Mouse (Mus musculus) MEL (cell line): ENCODE results near the gene C1qtnf1. TPM values are rescaled to one million over a fixed set of nuclear protein-coding genes. Genes with fewer than 3 reads are reported as not detected.

Source experiments
- DNase-seq: peaks from one replicate; pipeline ENCODE4 v3.0.0; 2011; ENCODE audit warnings: low read depth, low spot score
- H3K27ac ChIP-seq: 2 replicates; pipeline ENCODE4 v1.5.1; 2012; ENCODE audit warnings: low read depth, mild to moderate bottlenecking, control low read depth, low read length, moderate library complexity; ENCODE audit not compliant: control insufficient read depth
- H3K27me3 ChIP-seq, 2 experiments: fragments of 150-350 bp in 1 of 2; sonication (generic) in 1 of 2; 2 replicates each; pipeline ENCODE4 v1.6.1; 2012; ENCODE audit warnings: low read length in 2 of 2, mild to moderate bottlenecking in 2 of 2, improper control_type of control experiment in 1 of 2, moderate library complexity in 1 of 2; ENCODE audit not compliant: insufficient read depth in 2 of 2, control insufficient read depth in 1 of 2
- H3K36me3 ChIP-seq, 2 experiments: 2 replicates each; pipeline ENCODE4 v1.6.1; 2012 to 2014; ENCODE audit warnings: low read length in 2 of 2, improper control_type of control experiment in 1 of 2, inconsistent platforms in 1 of 2, mild to moderate bottlenecking in 1 of 2; ENCODE audit not compliant: insufficient read depth in 2 of 2, control insufficient read depth in 1 of 2
- H3K4me1 ChIP-seq, 2 experiments: fragments of 150-350 bp in 1 of 2; sonication (generic) in 1 of 2; 2 replicates each; pipeline ENCODE4 v1.6.1; 2012; ENCODE audit warnings: low read length in 2 of 2, improper control_type of control experiment in 1 of 2, mild to moderate bottlenecking in 1 of 2; ENCODE audit not compliant: insufficient read depth in 2 of 2, control insufficient read depth in 1 of 2
- H3K4me3 ChIP-seq, 2 experiments: fragments of 150-350 bp in 1 of 2; sonication (generic) in 1 of 2; 2 replicates each; pipeline ENCODE4 v1.5.1; 2012; ENCODE audit warnings: low read depth in 2 of 2, low read length in 2 of 2, mild to moderate bottlenecking in 2 of 2, moderate library complexity in 2 of 2, control low read depth in 1 of 2, improper control_type of control experiment in 1 of 2; ENCODE audit not compliant: control insufficient read depth in 1 of 2, insufficient read depth in 1 of 2
- H3K79me2 ChIP-seq: 2 replicates; pipeline ENCODE4 v1.6.1; 2012; ENCODE audit warnings: mild to moderate bottlenecking, low read length, moderate library complexity; ENCODE audit not compliant: control insufficient read depth, poor library complexity, insufficient read depth
- H3K9ac ChIP-seq: 2 replicates; pipeline ENCODE4 v1.6.1; 2012; ENCODE audit warnings: low read depth, mild to moderate bottlenecking, control low read depth, low read length, moderate library complexity; ENCODE audit not compliant: control insufficient read depth, poor library complexity, severe bottlenecking
- H3K9me3 ChIP-seq: fragments of 150-350 bp; sonication (generic); replicated peaks from 2 replicates; pipeline ENCODE4 v1.6.1; 2012; ENCODE audit warnings: mild to moderate bottlenecking, low read length, improper control_type of control experiment, moderate library complexity; ENCODE audit not compliant: insufficient read depth
- BHLHE40 ChIP-seq: IDR thresholded peaks from 2 replicates; pipeline ENCODE4 v1.6.1; 2012; ENCODE audit warnings: low read depth, mild to moderate bottlenecking, inconsistent platforms, low read length, improper control_type of control experiment, borderline replicate concordance
- CHD2 ChIP-seq: IDR thresholded peaks from 2 replicates; pipeline ENCODE4 v1.6.1; 2011; ENCODE audit warnings: low read length, improper control_type of control experiment
- EP300 ChIP-seq, 2 experiments: IDR thresholded peaks; 2 replicates each; pipeline ENCODE4 v1.6.1; 2011; ENCODE audit warnings: improper control_type of control experiment in 2 of 2, low read length in 2 of 2, low read depth in 1 of 2, mild to moderate bottlenecking in 1 of 2
- ETS1 ChIP-seq: IDR thresholded peaks from 2 replicates; pipeline ENCODE4 v1.6.1; 2012; ENCODE audit warnings: low read depth, mild to moderate bottlenecking, inconsistent platforms, low read length, improper control_type of control experiment, moderate library complexity
- HCFC1 ChIP-seq: IDR thresholded peaks from 2 replicates; pipeline ENCODE4 v1.6.1; 2012; ENCODE audit warnings: low read depth, mild to moderate bottlenecking, inconsistent platforms, low read length, improper control_type of control experiment, moderate library complexity
- KAT2A ChIP-seq: conservative IDR thresholded peaks from 2 replicates; pipeline ENCODE4 v1.6.1; 2012; ENCODE audit warnings: low read depth, low read length, improper control_type of control experiment, inconsistent platforms
- MAZ ChIP-seq: IDR thresholded peaks from 2 replicates; pipeline ENCODE4 v1.6.1; 2012; ENCODE audit warnings: low read depth, mild to moderate bottlenecking, inconsistent platforms, low read length, improper control_type of control experiment
- MYC ChIP-seq: IDR thresholded peaks from 2 replicates; pipeline ENCODE4 v1.6.1; 2011; ENCODE audit warnings: low read depth, mild to moderate bottlenecking, low read length, improper control_type of control experiment, moderate library complexity
- NELFE ChIP-seq: IDR thresholded peaks from 2 replicates; pipeline ENCODE4 v1.6.1; 2011; ENCODE audit warnings: low read depth, low read length, improper control_type of control experiment
- RAD21 ChIP-seq: IDR thresholded peaks from 2 replicates; pipeline ENCODE4 v1.6.1; 2011; ENCODE audit warnings: mild to moderate bottlenecking, low read depth, low read length, improper control_type of control experiment
- TAL1 ChIP-seq: IDR thresholded peaks from 2 replicates; pipeline ENCODE4 v1.6.1; 2012; ENCODE audit warnings: mild to moderate bottlenecking, inconsistent platforms, low read length, moderate library complexity, mixed read lengths
- USF2 ChIP-seq, 2 experiments: IDR thresholded peaks; 2 replicates each; pipeline ENCODE4 v1.6.1; 2011 to 2012; ENCODE audit warnings: improper control_type of control experiment in 2 of 2, low read length in 2 of 2, borderline replicate concordance in 1 of 2, inconsistent platforms in 1 of 2, low read depth in 1 of 2, mild to moderate bottlenecking in 1 of 2; ENCODE audit not compliant: insufficient read depth in 1 of 2
- ZC3H11A ChIP-seq: IDR thresholded peaks from 2 replicates; pipeline ENCODE4 v1.6.1; 2012; ENCODE audit warnings: low read depth, mild to moderate bottlenecking, inconsistent platforms, low read length, improper control_type of control experiment
- ZNF384 ChIP-seq: IDR thresholded peaks from 2 replicates; pipeline ENCODE4 v1.6.1; 2012; ENCODE audit warnings: low read depth, mild to moderate bottlenecking, inconsistent platforms, low read length, improper control_type of control experiment
- polyA plus RNA-seq, 2 experiments: library from polyadenylated mRNA; stranded (reverse) in 1 of 2; unstranded in 1 of 2; fragments of >175 nt in 1 of 2; fragments of >200 nt in 1 of 2; gene quantifications; 2 replicates each; pipeline versions ENCODE4 v1.2.1 to v1.2.4; 2012; ENCODE audit warnings: low replicate concordance in 2 of 2, low read depth in 1 of 2; ENCODE audit not compliant: insufficient read length in 2 of 2, insufficient read depth in 1 of 2, missing spikeins in 1 of 2
- total RNA-seq: library from RNA; depleted of rRNA; stranded (reverse); fragments of 300-350 nt; gene quantifications from 2 replicates; pipeline ENCODE4 v1.2.3, GENCODE M21; 2012

Gene C1qtnf1
- total and polyA plus RNA-seq, 3 experiments: 0.27 to 0.72 TPM; not detected in 1

DNA sequence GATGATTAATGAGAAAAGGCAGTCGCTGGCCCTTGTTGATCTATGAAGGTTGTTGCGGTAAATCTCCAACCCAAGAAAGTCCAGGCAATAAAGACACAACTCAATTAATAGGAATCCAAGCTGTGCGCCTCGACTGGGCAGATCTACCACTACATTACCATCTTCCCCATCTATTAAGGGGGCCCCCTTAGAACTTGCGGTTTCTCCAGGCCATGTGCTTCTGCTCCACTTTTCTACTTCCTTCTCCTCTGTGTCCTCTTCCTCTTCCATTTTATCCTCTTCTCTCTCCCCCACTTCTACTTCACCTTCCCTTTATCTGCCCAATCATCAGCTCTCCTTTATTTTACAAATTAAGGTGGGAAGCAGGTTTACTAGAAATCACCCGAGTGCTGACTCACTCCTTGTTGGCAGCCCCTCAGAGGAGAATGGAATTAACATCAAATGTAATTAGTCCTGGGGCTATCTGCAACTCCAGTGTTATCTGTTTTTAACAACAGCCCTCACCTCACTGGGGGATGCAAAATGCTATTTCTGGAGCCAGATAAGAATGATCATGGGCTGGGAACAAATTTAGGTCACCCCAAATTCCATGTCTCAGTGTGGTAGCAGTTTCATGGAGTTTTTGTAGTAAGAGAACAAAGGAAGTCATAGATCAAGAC is 46.0 kb downstream of the C1qtnf1 start (continued):
- TF ChIP-seq ETS1: peak; percentile 96
- no peak for TF ChIP-seq ZC3H11A

DNA sequence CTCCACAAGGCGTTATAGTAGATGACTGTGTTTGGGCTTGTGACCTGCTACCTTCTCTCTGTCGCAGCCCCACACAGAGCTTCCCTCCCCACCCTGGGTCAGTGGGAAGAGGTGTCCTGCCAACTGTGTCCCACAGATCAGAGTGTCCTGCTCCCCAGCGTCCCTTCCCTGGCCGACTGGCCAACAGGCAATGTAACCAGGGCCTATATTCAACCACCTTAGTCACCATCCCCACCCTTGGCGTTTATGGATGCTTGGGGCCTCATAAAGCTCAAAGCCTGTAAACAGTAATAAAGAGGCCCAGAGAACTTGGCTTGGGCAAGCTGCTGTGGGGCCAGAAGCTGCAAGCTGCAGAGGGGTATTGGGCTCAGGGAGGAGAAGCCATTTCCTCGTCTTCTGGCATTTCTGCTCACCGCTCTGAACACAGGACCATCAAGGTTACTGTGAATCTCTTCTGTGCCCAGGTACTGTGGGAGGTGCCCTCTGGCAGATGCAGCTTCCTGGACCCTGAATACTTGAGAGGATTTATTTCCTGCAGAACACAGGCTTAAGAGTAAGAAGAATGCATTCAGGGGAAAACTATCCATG is 47.6 kb downstream of the C1qtnf1 start:
- Histone ChIP-seq H3K36me3 (peaks cover 0 to 28% of the 10 kb centered on the region in 2 experiments; a peak in 2 of 4 replicates), H3K4me1 (peaks cover 21 to 44% of the 10 kb centered on the region in 2 experiments), H3K79me2 (0 out of 2 replicates have a peak, but pooled peaks cover 4% of the 10 kb centered on the region), H3K4me3 (no peak overlapping the region), H3K27me3 (no peaks in the 10 kb centered on the region), H3K9me3 (no peaks in the 10 kb centered on the region), H3K9ac (no peak overlapping the region), H3K27ac (no peak overlapping the region)
- DNase-seq: no peak
- TF ChIP-seq HCFC1: no peak
- TF ChIP-seq MAZ: no peak
- TF ChIP-seq EP300 (IDR thresholded peaks at IDR 0.05; ENCODE audit: low read depth in 1 of 2, low read length in 2 of 2): no peak
- no peak for TF ChIP-seq MYC
- TF ChIP-seq TAL1: no peak
- TF ChIP-seq KAT2A: no peak
- no peak for TF ChIP-seq ZNF384
- no peak for TF ChIP-seq BHLHE40
- no peak for TF ChIP-seq ETS1
- no peak for TF ChIP-seq NELFE
- TF ChIP-seq USF2 (IDR thresholded peaks at IDR 0.05; ENCODE audit: borderline replicate concordance in 1 of 2, insufficient read depth in 1 of 2, low read depth in 1 of 2, low read length in 2 of 2): no peak
- TF ChIP-seq CHD2: no peak
- no peak for TF ChIP-seq RAD21
